12 mouse cellular contexts compared by ENCODE assay signal in genomic region chr12:89041429-89042107, GRCm38 (mm10).
DNase-seq lines count a peak whose midpoint lies in the region; ATAC-seq and TF ChIP-seq lines count a peak whose summit lies in the region.
"Had no signal": no experiment of that assay in that cellular context is flagged by ENCODE, and none has a peak within 500 bp of the region (broad histone marks: within the 10 kb centered on the region; RNA-seq: fewer than 3 reads in every experiment).

No protein-coding gene starts in this region.

- no peaks in the 10 kb centered on the region for H3K36me3 ChIP-seq in lung, embryonic 14.5 days (ENCODE audit: insufficient read depth)
- H3K36me3 ChIP-seq in lung, postnatal 0 days (ENCODE audit: insufficient read depth, low read length) = no peaks in the 10 kb centered on the region
- H3K36me3 ChIP-seq in hindbrain, embryonic 10.5 days = no peaks in the 10 kb centered on the region
- no peaks in the 10 kb centered on the region for H3K36me3 ChIP-seq in neural tube, embryonic 12.5 days
- H3K36me3 ChIP-seq: liver, embryonic 12.5 days had no signal

- WGBS in lung, embryonic 14.5 days = 44% methylated on average over 2 of the region's 2 CpGs
- 65% methylated on average over 2 of the region's 2 CpGs for WGBS in lung, postnatal 0 days
- 67% methylated on average over 2 of the region's 2 CpGs for WGBS in hindbrain, embryonic 10.5 days
- 47% methylated on average over 2 of the region's 2 CpGs for WGBS in neural tube, embryonic 12.5 days

- H3K4me3 ChIP-seq in lung, embryonic 14.5 days (ENCODE audit: low read depth, low read length) = no peak overlapping the region
- no peak overlapping the region for H3K4me3 ChIP-seq in lung, postnatal 0 days (ENCODE audit: low read depth, low read length)
- H3K4me3 ChIP-seq in hindbrain, embryonic 10.5 days = no peak overlapping the region
- no peak overlapping the region for H3K4me3 ChIP-seq in neural tube, embryonic 12.5 days
- H3K4me3 ChIP-seq: liver, embryonic 12.5 days had no signal

- H3K4me1 ChIP-seq in lung, embryonic 14.5 days (ENCODE audit: insufficient read depth) = no peaks in the 10 kb centered on the region
- H3K4me1 ChIP-seq in lung, postnatal 0 days (ENCODE audit: insufficient read depth, low read depth, low read length) = no peaks in the 10 kb centered on the region
- peaks cover 12% of the 10 kb centered on the region for H3K4me1 ChIP-seq in hindbrain, embryonic 10.5 days (replicated peaks)
- H3K4me1 ChIP-seq in neural tube, embryonic 12.5 days = no peaks in the 10 kb centered on the region
- H3K4me1 ChIP-seq: liver, embryonic 12.5 days had no signal

- peak; percentile 28 for DNase-seq in lung, embryonic 14.5 days
- no peak for DNase-seq in lung, postnatal 0 days (ENCODE audit: low spot score)
- DNase-seq in cerebellum, postnatal 10 days = peak; percentile 82 to 88
- peak; percentile 56 for DNase-seq in hindbrain, embryonic 10.5 days (ENCODE audit: low spot score)
- no peak for DNase-seq in thymus, postnatal 0 days (ENCODE audit: low spot score)
- no peak for DNase-seq in layer of hippocampus, postnatal 10 days (ENCODE audit: low spot score in 2 of 2)
- no peak for DNase-seq in ovary, postnatal 36 days (ENCODE audit: low spot score)
- DNase-seq: heart, adult 18-20 months; thymus, adult 2 months had no signal

- H3K27me3 ChIP-seq in lung, embryonic 14.5 days (ENCODE audit: insufficient read depth, low read length) = no peaks in the 10 kb centered on the region
- no peaks in the 10 kb centered on the region for H3K27me3 ChIP-seq in lung, postnatal 0 days (replicated peaks; ENCODE audit: insufficient read depth, low read length)
- H3K27me3 ChIP-seq in hindbrain, embryonic 10.5 days (ENCODE audit: insufficient read depth, poor library complexity, severe bottlenecking) = no peaks in the 10 kb centered on the region
- H3K27me3 ChIP-seq in neural tube, embryonic 12.5 days (replicated peaks) = no peaks in the 10 kb centered on the region
- H3K27me3 ChIP-seq: liver, embryonic 12.5 days had no signal

- H3K27ac ChIP-seq in lung, embryonic 14.5 days (ENCODE audit: low read depth) = no peak overlapping the region
- H3K27ac ChIP-seq in lung, postnatal 0 days (ENCODE audit: low read length) = no peak overlapping the region
- H3K27ac ChIP-seq in hindbrain, embryonic 10.5 days = 0 out of 2 replicates have a peak overlapping the region, but pooled peaks have one; percentile 16
- no peak overlapping the region for H3K27ac ChIP-seq in neural tube, embryonic 12.5 days
- H3K27ac ChIP-seq: liver, embryonic 12.5 days had no signal

- H3K9me3 ChIP-seq in lung, embryonic 14.5 days (ENCODE audit: low read depth, low read length) = no peaks in the 10 kb centered on the region
- H3K9me3 ChIP-seq in lung, postnatal 0 days (ENCODE audit: low read length) = no peaks in the 10 kb centered on the region
- H3K9me3 ChIP-seq in hindbrain, embryonic 10.5 days = no peaks in the 10 kb centered on the region
- no peaks in the 10 kb centered on the region for H3K9me3 ChIP-seq in neural tube, embryonic 12.5 days
- H3K9me3 ChIP-seq: liver, embryonic 12.5 days had no signal

- H3K9ac ChIP-seq in lung, embryonic 14.5 days = no peak overlapping the region
- H3K9ac ChIP-seq in lung, postnatal 0 days (replicated peaks; ENCODE audit: low read depth) = no peak overlapping the region
- no peak overlapping the region for H3K9ac ChIP-seq in neural tube, embryonic 12.5 days
- H3K9ac ChIP-seq: liver, embryonic 12.5 days had no signal

- no peak for TF ChIP-seq CTCF in lung, embryonic 14.5 days (IDR thresholded peaks at IDR 0.05; ENCODE audit: low read depth)
- no peak for TF ChIP-seq CTCF in lung, postnatal 0 days (IDR thresholded peaks at IDR 0.05)

- no peak for TF ChIP-seq EP300 in lung, postnatal 0 days (IDR thresholded peaks at IDR 0.05)

- peak; percentile 58; the same call in 1 of the 2 replicates for ATAC-seq in lung, embryonic 14.5 days (ENCODE audit: insufficient read depth)
- no peak for ATAC-seq in lung, postnatal 0 days
- ATAC-seq in neural tube, embryonic 12.5 days (ENCODE audit: low FRiP score, low read depth) = peak; percentile 83
- ATAC-seq: activated CD4-positive, CD25-positive, alpha-beta regulatory T cell, adult 4 months; liver, embryonic 12.5 days had no signal

- H3K4me2 ChIP-seq in lung, embryonic 14.5 days = no peak overlapping the region
- no peak overlapping the region for H3K4me2 ChIP-seq in lung, postnatal 0 days (replicated peaks; ENCODE audit: low read depth, low read length)
- H3K4me2 ChIP-seq in neural tube, embryonic 12.5 days (replicated peaks) = no peak overlapping the region
- H3K4me2 ChIP-seq: liver, embryonic 12.5 days had no signal

Comparison
In these comparisons a context has a peak if more than half of its experiments do, and no peak if none do; other contexts are left out.
1. DNase-seq: peak in lung, embryonic 14.5 days (single experiment), cerebellum, postnatal 10 days (2 of 2) and hindbrain, embryonic 10.5 days (single experiment); none in lung, postnatal 0 days (single experiment), thymus, postnatal 0 days (single experiment), layer of hippocampus, postnatal 10 days (0 of 2) and ovary, postnatal 36 days (single experiment).